Mouse (Mus musculus): ENCODE measurements at regions not wholly inside any gene's neighbourhood (a gene's known extent, or its start where the extent isn't known, plus 50 kb on each side); places are given as distances from the start of the nearest gene placed in this dataset.

DNA sequence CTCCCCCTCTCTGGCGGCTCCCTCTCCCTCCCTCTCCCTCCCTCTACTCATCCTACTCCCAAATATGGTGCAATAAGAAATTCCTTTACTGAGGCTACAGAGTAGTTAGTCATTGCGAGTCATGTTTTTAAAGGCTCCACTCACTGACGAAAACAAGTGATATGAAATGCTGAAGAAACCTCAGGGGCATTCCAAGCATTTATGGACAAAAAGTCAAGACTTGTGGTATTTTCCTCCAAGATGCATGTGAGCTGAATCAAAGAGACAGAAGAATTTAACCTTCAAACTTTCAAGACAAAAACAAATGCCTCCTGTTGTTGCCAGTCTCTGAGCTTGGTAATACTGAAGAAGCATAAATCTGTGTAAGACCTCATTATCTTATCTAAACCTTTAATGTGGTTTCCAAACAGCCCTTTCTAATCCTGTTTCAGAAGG, 710.5 kb upstream of the Cited2 start:
- H3K27ac ChIP-seq (ENCODE audit: low read depth, low read length), result no peak overlapping the region
- H3K9me3 ChIP-seq (ENCODE audit: control insufficient read depth, low read length), result no peaks in the 10 kb centered on the region
- no peak overlapping the region for H3K4me3 ChIP-seq (ENCODE audit: low read length)
- H3K27me3 ChIP-seq (replicated peaks; ENCODE audit: control insufficient read depth, insufficient read depth, low read length), result no peaks in the 10 kb centered on the region
- no peak overlapping the region for H3K9ac ChIP-seq (ENCODE audit: low read depth, low read length)
- H3K4me2 ChIP-seq (ENCODE audit: low read length), result no peak overlapping the region
- no peaks in the 10 kb centered on the region for H3K36me3 ChIP-seq (ENCODE audit: control insufficient read depth, insufficient read depth, low read length)
- ATAC-seq, result no peak
- 75% methylated on average over 3 of the region's 3 CpGs for WGBS
- H3K4me1 ChIP-seq (ENCODE audit: control insufficient read depth, insufficient read depth, low read depth, low read length), result no peaks in the 10 kb centered on the region

DNA sequence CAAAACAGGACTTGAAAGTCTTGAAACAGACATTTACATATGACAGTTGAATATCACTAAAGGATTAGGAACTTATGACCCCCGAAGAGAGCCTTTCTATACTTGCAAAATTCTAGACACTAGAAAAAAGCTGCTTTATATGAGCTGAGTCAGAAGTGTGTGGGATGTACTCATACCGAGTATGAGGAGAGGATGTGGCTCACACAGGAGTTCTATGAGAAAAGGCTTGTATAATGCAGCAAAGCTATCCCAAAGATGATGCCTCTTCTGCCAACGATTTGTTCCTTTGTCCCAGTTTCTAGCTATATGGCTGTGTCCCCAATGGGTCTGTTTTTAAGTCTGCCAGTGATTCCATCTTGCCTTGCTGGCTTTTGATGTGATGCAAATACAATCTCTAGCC, 708.2 kb upstream of the Cited2 start:
- WGBS, result 85% methylated on average over 3 of the region's 3 CpGs
- H3K9ac ChIP-seq (ENCODE audit: low read depth, low read length), result no peak overlapping the region
- ATAC-seq, result no peak
- no peak overlapping the region for H3K27ac ChIP-seq (ENCODE audit: low read depth, low read length)
- H3K36me3 ChIP-seq (ENCODE audit: control insufficient read depth, insufficient read depth, low read length), result no peaks in the 10 kb centered on the region
- no peaks in the 10 kb centered on the region for H3K4me1 ChIP-seq (ENCODE audit: control insufficient read depth, insufficient read depth, low read depth, low read length)
- H3K27me3 ChIP-seq (replicated peaks; ENCODE audit: control insufficient read depth, insufficient read depth, low read length), result no peaks in the 10 kb centered on the region
- H3K4me3 ChIP-seq (ENCODE audit: low read length), result no peak overlapping the region
- H3K4me2 ChIP-seq (ENCODE audit: low read length), result no peak overlapping the region
- no peaks in the 10 kb centered on the region for H3K9me3 ChIP-seq (ENCODE audit: control insufficient read depth, low read length)

DNA sequence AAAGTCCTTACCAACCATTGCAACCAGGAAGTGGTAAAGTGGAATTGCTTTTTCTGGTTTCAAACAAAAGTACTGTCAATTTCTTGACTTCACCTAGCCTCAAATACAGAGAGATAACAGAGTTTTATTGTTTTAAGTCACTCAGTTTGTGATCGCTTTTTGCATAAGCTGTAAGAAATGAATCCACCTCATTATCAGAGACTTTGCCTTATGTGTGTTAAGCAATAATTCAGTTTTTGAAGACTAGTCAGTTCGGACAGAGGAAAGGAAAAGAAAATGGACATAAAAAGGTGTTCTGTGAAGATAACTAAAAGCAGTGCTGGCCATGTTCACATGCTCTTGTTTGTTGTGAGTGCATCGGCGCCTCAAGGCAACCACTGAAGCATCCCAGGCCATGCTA, 706.2 kb upstream of the Cited2 start:
- Histone ChIP-seq H3K4me1 (ENCODE audit: control insufficient read depth, insufficient read depth, low read depth, low read length) (no peaks in the 10 kb centered on the region), H3K9me3 (ENCODE audit: control insufficient read depth, low read length) (no peaks in the 10 kb centered on the region), H3K4me3 (ENCODE audit: low read length) (no peak overlapping the region), H3K4me2 (ENCODE audit: low read length) (no peak overlapping the region), H3K27ac (ENCODE audit: low read depth, low read length) (no peak overlapping the region), H3K36me3 (ENCODE audit: control insufficient read depth, insufficient read depth, low read length) (no peaks in the 10 kb centered on the region), H3K9ac (ENCODE audit: low read depth, low read length) (no peak overlapping the region), H3K27me3 (replicated peaks; ENCODE audit: control insufficient read depth, insufficient read depth, low read length) (no peaks in the 10 kb centered on the region)
- 83% methylated on average over 4 of the region's 4 CpGs for WGBS
- no peak for ATAC-seq

DNA sequence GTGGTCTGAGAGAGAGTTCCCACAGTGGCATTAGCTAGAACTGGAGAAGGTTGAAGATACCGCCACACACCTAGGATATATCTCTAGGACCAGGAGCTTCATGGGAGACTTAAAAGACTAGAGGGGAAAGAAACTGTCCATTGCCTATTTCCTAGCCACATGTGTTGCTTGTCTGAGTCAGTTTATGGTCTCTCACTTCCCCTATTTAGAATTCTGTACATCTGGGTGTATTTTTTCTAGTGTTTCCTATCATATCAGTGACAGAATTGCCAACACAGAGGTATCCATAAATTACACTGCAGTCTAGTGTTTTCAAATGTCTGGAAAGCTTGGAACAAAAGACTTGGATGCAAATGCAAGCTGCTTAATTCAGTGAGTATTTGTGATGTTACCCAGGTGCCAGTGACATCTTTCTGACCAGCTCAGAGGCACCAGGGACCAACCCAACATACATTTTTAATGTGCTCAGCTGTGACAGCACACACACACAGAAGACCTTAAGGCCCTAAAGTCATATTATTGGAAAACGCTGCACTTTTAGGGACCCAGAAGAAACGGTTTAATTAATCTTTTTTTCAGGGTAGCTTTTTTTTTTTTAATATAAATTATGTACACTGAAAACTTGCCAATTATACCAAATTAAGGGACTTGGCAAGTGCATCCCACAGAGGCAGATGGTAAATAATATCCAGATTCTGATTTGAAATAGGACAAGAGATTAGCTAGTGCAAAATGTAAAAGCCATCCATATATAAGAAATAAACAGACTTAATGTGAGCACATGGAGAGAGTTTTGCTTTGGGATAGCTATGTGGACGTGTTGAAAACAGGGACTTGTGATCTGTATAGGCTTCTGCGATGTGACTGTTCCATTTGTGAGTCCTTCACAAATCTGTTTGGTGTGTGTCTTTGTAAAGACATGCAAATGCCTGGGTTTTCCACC, 700.5 kb upstream of the Cited2 start:
- 62% methylated on average over 5 of the region's 5 CpGs for WGBS
- peak; percentile 43; the same call in 1 of the 2 replicates for ATAC-seq

DNA sequence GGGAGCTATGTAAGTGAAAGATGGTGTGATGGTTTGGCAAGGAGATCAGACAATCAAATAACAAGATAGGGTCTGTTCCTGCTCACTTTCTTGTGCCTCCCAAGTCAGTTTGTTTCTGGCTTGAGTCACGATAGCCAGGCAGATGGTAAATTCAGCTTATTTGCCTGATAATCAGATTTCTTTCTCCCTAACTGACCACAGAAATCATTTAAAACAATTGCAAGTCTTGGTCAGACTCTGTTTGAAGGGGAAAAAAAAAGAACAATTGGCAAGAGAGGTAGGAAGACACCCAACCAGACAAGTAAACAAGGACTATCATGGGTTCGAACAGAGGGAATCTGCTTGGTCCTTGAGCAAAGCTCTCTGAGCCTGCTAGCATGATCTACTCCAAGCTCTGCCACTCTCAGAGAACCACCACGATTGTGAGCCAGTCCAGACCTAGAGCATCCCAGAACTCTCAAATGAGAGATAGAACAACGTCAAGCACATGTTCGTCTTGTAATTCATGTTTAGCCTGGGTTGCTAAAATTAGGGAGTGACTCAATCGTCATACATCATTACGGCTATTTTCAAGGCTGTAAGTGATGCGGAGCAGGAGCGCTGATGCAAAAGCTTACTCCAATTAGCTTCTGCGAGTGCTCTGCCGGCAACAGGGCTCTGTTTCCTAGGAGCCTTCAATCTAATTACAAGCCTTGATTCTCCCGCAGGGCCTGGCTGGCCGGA, 699.3 kb upstream of the Cited2 start:
- ATAC-seq, result peak; percentile 85
- Histone ChIP-seq H3K9me3 (ENCODE audit: control insufficient read depth, low read length) (no peaks in the 10 kb centered on the region), H3K9ac (ENCODE audit: low read depth, low read length) (no peak overlapping the region), H3K4me3 (ENCODE audit: low read length) (no peak overlapping the region), H3K4me1 (ENCODE audit: control insufficient read depth, insufficient read depth, low read depth, low read length) (peaks cover 3% of the 10 kb centered on the region; the same call in 1 of the 2 replicates), H3K27me3 (replicated peaks; ENCODE audit: control insufficient read depth, insufficient read depth, low read length) (no peaks in the 10 kb centered on the region), H3K4me2 (ENCODE audit: low read length) (peak overlapping the region; percentile 13; the same call in 1 of the 2 replicates), H3K27ac (ENCODE audit: low read depth, low read length) (peak overlapping the region; percentile 16; the same call in 1 of the 2 replicates), H3K36me3 (ENCODE audit: control insufficient read depth, insufficient read depth, low read length) (no peaks in the 10 kb centered on the region)
- 37% methylated on average over 13 of the region's 13 CpGs for WGBS

More for the DNA sequence above, 700.5 kb upstream of the Cited2 start:
- H3K4me2 ChIP-seq (ENCODE audit: low read length), result no peak overlapping the region
- H3K9ac ChIP-seq (ENCODE audit: low read depth, low read length), result no peak overlapping the region
- no peaks in the 10 kb centered on the region for H3K27me3 ChIP-seq (replicated peaks; ENCODE audit: control insufficient read depth, insufficient read depth, low read length)
- H3K4me3 ChIP-seq (ENCODE audit: low read length), result no peak overlapping the region
- peaks cover 3% of the 10 kb centered on the region; the same call in 1 of the 2 replicates for H3K4me1 ChIP-seq (ENCODE audit: control insufficient read depth, insufficient read depth, low read depth, low read length)
- H3K36me3 ChIP-seq (ENCODE audit: control insufficient read depth, insufficient read depth, low read length), result no peaks in the 10 kb centered on the region
- H3K27ac ChIP-seq (ENCODE audit: low read depth, low read length), result no peak overlapping the region
- H3K9me3 ChIP-seq (ENCODE audit: control insufficient read depth, low read length), result no peaks in the 10 kb centered on the region

DNA sequence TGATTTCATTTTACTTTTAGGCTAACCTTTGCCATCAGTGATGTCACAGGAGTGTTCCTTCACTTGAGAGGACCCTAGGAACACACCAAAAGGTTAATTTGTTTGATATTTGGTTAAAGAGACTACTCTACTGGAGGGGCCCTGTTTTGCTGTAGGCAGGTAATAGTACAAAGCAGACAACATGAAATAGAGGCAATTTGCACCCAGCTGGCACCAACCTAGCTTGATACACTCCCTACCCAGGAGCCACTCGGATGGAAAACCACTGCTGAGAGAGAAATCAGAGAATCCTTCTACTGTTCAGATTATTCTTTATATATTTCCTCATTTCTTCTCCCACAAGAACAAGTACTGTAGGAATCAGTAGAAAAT, 698.7 kb upstream of the Cited2 start:
- Histone ChIP-seq H3K36me3 (ENCODE audit: control insufficient read depth, insufficient read depth, low read length) (no peaks in the 10 kb centered on the region), H3K27ac (ENCODE audit: low read depth, low read length) (no peak overlapping the region), H3K9me3 (ENCODE audit: control insufficient read depth, low read length) (no peaks in the 10 kb centered on the region), H3K4me3 (ENCODE audit: low read length) (no peak overlapping the region), H3K9ac (ENCODE audit: low read depth, low read length) (no peak overlapping the region), H3K4me2 (ENCODE audit: low read length) (no peak overlapping the region; the same call in 1 of the 2 replicates), H3K4me1 (ENCODE audit: control insufficient read depth, insufficient read depth, low read depth, low read length) (peaks cover 3% of the 10 kb centered on the region; the same call in 1 of the 2 replicates), H3K27me3 (replicated peaks; ENCODE audit: control insufficient read depth, insufficient read depth, low read length) (no peaks in the 10 kb centered on the region)
- WGBS, result 38% methylated on average over 1 of the region's 1 CpGs
- ATAC-seq, result peak; percentile 82

DNA sequence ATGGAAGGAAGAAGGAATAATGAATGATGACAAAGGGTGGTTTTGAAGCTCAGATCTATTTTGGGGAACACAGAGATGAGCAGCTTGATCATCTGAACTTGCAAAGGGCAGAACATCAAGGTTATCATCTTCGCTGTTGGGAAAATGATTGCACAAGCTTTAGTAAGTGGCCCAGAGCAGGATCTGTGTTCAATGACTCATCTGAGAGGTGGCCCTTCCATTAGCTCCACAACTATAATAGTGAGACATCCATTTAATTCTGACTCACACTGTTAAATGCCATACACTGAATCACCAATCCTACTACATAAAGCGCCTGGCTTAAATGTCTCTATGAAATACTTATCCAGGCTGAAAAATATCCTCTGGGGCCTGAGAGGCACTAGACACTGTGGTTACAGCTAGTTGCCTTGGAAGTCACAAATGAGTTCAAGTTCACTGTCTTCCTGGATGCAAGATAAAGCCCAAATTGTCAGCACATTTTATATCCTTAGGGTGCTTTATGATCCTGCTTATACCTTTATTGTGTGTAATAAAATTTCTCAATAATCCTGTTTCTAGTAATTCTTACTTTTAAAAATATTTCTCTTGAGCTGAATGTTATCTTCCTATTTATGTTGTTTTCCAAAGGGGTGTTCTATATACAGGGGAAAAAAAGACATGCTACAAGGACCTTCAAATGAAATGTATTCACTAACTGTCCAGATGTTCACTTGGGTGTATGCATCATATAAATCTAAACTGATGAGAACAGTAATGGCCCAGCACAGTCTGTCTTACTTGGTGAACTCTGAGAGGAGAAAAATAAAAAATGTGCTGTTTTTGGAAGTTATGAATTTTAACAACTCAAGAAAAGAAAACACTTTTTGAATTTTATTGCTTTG, 687.9 kb upstream of the Cited2 start:
- 84% methylated on average over 2 of the region's 2 CpGs for WGBS
- Histone ChIP-seq H3K27me3 (replicated peaks; ENCODE audit: control insufficient read depth, insufficient read depth, low read length) (no peaks in the 10 kb centered on the region), H3K9ac (ENCODE audit: low read depth, low read length) (no peak overlapping the region), H3K9me3 (ENCODE audit: control insufficient read depth, low read length) (no peaks in the 10 kb centered on the region), H3K4me2 (ENCODE audit: low read length) (no peak overlapping the region), H3K4me3 (ENCODE audit: low read length) (no peak overlapping the region), H3K27ac (ENCODE audit: low read depth, low read length) (no peak overlapping the region), H3K36me3 (ENCODE audit: control insufficient read depth, insufficient read depth, low read length) (no peaks in the 10 kb centered on the region), H3K4me1 (ENCODE audit: control insufficient read depth, insufficient read depth, low read depth, low read length) (no peaks in the 10 kb centered on the region)
- no peak for ATAC-seq

DNA sequence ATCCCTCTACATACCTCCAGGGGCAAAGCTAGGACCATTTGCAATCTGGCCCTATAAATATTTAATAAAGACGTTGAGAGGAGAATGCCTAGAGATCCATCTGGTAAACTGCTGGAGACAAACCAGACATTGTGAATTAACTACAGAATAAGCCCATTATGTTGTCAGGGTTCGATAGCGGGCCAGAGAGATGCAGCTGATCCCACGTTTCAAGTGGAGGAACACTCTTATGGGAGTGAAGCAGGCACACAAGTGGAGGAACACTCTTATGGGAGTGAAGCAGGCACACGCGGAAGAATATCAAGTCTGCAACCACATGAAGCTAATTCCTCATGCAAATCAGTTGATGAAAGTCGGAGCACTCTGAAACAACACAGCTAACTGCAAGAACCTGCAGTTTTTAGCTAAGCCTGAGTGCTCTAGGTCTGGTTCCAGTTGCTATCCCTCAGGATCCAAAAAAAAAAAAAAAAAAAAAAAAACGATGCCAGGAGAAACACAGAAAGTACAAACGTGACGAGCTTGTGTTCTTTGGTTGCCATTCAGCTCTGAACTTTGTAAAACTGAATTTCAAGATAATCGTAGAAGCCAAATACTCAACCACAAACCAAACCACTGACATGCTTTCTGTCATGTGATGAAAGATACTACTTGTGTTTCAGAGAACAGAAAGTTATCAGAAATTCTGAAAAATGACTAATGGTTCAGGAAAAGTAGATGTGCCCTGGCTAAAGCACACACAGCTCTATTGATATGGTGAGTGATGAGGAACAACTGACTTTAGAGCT, 684.6 kb upstream of the Cited2 start:
- Histone ChIP-seq H3K9ac (ENCODE audit: low read depth, low read length) (no peak overlapping the region), H3K27me3 (replicated peaks; ENCODE audit: control insufficient read depth, insufficient read depth, low read length) (no peaks in the 10 kb centered on the region), H3K4me3 (ENCODE audit: low read length) (no peak overlapping the region), H3K9me3 (ENCODE audit: control insufficient read depth, low read length) (no peaks in the 10 kb centered on the region), H3K27ac (ENCODE audit: low read depth, low read length) (no peak overlapping the region), H3K4me1 (ENCODE audit: control insufficient read depth, insufficient read depth, low read depth, low read length) (no peaks in the 10 kb centered on the region), H3K36me3 (ENCODE audit: control insufficient read depth, insufficient read depth, low read length) (no peaks in the 10 kb centered on the region), H3K4me2 (ENCODE audit: low read length) (no peak overlapping the region)
- ATAC-seq, result no peak
- 61% methylated on average over 11 of the region's 11 CpGs for WGBS

Data from hindbrain, embryonic 16.5 days (tissue).